Mouse (Mus musculus): ENCODE measurements around the gene Atp8b4.
A peak's percentile ranks its signal among the peaks of the same experiment; 100 is the strongest.
"Not testable (repeated sequence)": the region's sequence is repeated elsewhere in the genome, so short reads cannot be mapped to it uniquely, and the experiment has no call there.

Atp8b4 gene

GRCm38 (mm10) chr2:126495832-126496695 lies 4.4 kb downstream of the Atp8b4 start:
- no peak for DNase-seq

DNA sequence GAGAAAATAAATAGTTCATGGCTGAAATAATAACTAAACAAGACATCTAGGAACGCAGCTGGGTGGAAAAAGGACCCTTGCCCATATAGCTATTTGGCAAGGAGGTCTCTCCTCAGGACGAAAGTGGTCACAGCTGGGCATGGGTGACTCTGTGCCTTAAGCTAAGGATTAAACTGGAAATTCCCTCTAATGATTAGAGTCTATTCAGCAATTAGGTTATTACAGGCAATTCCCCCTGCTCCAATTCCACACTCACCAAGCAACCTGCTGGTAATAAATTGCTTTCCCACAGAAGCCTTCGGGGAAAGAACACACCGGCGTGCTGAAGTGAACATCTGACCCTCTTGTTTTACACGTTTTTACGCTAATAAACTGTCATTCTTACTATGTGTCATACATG lies 5.2 kb downstream of the Atp8b4 start:
- peak; percentile 48 for DNase-seq

DNA sequence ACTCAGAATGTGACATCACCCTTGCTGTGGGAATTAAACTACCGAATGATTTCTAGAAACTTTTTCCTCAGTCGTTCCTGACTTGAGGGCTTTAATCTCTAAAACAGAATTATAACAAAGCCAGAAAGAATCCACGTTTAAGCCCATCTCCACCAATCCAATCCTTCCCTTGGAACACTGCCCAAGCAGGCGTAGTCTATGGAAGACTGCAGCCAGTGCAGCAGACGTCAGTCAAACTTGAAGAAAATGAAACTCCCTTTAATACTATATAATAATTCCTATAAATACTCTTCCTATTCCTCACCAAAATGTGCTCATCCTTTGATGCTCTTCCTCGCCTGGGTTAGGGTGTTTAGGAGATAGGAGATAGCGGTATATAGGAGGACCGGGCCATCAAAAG lies 7.2 kb downstream of the Atp8b4 start:
- no peak for DNase-seq

GRCm38 (mm10) chr2:126492713-126493112 lies 7.8 kb downstream of the Atp8b4 start:
- DNase-seq, result peak; percentile 25

DNA sequence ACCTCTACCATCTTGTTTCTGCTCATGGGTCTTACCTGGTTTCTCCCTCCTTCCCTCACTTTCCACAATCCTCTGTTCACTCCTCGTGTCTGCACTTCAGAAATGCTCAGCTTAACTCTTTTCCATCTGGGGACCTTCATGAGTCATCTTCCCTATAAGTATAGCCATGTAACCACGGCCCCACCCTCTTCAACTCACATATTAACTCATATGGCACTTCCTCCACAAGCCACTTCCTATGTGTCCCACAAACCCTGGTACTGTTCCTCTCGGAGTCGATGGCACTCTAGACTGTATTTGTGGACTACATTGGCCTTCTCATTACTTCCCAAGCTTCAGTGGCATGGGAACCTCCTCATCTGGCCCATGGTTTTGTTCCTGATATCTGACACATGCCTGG lies 9.0 kb downstream of the Atp8b4 start:
- DNase-seq, result no peak

- DNase-seq, result no peak
These were observed 9.9 kb downstream of the Atp8b4 start for GRCm38 (mm10) chr2:126490573-126490972.

DNA sequence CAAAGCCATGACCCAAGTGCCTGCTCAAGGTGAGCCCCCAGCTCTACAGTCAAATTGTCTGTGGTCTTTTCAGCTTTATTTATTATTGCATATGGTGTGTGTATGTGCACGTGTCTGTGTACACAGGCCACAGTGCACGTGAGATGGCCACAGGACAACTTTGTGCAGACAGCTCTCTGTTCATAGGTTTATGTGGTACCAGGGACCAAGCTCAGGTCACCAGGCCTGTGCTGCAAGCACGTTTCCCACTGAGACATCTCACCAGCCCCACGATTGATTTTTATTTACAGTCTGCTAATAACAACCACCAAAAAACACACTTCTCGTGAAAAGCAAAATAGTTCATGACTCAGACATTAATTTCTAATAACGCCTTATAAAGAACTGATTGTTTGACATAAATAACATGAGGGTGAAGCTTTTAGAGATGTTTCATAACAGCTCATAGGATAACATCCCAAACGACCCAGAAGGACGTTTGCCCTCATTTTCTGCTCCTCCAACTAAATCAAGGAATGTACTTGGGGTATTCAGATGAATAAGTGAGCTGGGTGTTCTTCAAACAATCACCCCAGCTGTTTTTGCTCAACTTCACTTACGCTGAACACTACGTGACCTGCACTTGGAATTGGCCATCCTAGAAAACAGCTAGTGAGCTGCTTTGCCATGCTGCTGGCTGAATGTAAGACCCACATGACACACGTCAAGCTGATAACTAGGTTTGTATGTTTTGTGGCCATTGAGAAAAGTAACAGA lies 15.0 kb downstream of the Atp8b4 start:
- no peak for DNase-seq

GRCm38 (mm10) chr2:126483337-126483736 lies 17.1 kb downstream of the Atp8b4 start:
- no peak for DNase-seq

- no peak for DNase-seq
These were observed 22.9 kb downstream of the Atp8b4 start for GRCm38 (mm10) chr2:126477556-126477955.

- DNase-seq, result no peak
These were observed 24.6 kb downstream of the Atp8b4 start for GRCm38 (mm10) chr2:126475681-126476410.

GRCm38 (mm10) chr2:126474019-126474418 lies 26.5 kb downstream of the Atp8b4 start:
- DNase-seq, result no peak

- no peak for DNase-seq
These were observed 27.6 kb downstream of the Atp8b4 start for GRCm38 (mm10) chr2:126472836-126473235.

- DNase-seq, result no peak
These were observed 32.7 kb downstream of the Atp8b4 start for GRCm38 (mm10) chr2:126467790-126468189.

GRCm38 (mm10) chr2:126466391-126467134 lies 33.9 kb downstream of the Atp8b4 start:
- DNase-seq, result no peak

DNA sequence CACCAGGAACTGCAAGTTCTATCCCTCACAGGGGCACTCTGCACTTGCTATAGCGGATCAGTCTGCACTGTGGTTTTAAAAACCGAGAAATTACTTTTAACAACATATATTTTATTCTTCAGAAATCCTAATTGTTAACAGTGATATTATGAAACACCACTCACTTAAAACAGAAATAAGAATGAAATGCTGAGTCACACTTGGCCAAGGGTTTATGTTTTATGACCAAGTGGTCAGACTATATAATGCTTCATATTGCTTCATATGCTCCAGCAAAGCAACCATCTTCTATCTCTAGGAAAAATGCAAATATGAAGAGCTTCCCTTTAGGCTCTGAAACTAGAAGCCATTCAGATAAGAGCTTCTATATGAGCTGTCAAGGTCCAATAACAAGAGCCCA lies 41.8 kb downstream of the Atp8b4 start:
- no peak for DNase-seq

DNA sequence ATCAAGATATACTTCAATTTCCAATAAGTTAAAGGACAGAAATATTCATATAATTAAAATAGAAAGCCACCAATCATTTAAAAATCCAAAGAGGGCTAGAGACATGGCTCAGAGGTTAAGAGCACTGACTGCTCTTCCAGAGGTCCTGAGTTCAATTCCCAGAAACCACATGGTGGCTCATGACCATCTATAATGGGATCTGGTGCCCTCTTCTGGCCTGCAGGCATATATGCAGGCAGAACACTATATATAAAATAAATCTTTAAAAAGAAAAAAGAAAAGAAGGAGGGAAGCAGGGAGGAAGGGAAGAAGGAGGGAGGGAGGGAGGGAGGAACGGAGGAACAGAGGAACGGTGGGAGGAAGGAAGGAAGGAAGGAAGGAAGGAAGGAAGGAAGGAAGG lies 42.7 kb downstream of the Atp8b4 start:
- not testable (repeated sequence) for DNase-seq

DNA sequence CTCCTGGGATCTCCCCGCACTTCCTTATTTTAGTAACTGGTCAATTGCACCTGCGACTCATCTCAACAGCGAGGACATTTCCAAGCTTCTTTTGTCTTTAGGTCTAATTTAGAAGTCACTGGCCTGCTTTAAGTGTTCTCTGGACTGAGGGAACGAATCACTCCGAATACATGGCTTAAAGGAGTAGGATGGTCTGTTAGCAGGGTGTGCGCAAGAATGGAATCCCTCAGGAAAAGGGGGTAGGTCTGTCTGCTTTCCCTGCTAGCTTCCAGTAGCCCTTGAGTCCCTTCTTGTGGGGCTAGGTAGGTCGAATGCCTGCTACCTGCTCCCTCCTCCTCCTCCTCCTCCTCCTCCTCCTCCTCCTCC lies 49.6 kb downstream of the Atp8b4 start:
- DNase-seq, result no peak

GRCm38 (mm10) chr2:126450210-126450936 lies 50.1 kb downstream of the Atp8b4 start:
- peak; percentile 16 for DNase-seq

GRCm38 (mm10) chr2:126445039-126445438 lies 55.4 kb downstream of the Atp8b4 start:
- DNase-seq, result no peak

DNA sequence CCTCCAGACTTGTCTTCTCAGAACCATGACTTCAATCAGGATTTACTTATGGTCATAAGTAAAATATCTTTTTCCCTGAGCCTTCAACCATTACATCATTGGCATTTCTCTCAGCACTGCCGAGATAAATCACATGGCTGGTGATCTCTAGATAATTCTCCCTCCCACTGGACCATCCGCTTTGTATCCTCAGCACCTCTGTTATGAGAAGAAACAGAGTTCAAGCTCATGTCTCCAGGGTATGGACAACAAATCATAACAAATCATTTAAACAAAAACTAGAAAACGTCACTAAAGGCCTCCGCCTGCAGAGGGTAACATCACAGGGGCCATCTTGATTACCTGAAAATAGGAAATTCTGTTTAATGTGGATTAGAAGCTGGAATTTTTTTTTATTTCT lies 58.9 kb downstream of the Atp8b4 start:
- DNase-seq, result no peak

DNA sequence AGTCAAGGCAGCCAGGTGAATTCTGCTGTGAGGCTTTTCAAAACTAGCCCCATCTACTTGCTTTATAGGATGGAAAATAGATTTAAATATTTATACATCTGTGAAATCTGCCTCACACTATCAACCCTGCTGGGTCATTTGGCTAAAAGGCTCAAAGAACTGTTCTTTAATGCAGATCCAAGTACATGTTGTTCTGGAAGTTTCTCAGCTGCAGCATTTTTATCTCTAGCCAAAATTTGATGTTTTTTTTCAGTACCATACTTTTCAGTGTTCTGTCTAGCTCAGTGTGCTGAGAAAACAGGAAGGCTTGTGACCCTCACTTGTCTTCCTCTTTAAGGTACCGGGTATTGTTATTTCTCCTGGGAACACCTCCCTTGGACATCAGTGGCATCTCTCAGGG lies 65.8 kb downstream of the Atp8b4 start:
- DNase-seq, result no peak

DNA sequence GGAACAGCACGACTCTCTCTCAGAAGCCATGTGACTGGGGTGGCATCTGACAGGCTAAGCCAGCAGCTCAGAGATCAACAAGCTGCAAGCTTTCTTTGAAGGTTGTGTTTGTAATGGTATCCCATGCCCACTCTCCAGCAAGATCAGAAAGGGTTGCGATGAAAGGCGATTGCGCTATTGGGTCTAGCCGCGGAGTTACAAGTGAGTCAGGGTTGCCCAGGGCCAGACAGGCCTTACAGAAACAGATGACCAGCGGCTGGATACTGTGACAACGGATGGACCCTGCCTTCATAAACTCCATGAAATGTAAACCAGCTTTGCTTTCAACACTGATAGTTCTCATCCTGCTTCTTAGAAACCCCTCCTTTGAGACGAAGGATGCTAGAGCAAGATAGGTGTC lies 66.2 kb downstream of the Atp8b4 start:
- no peak for DNase-seq

All from retina, postnatal 1 day (tissue).